Mouse (Mus musculus) forebrain, embryonic 14.5 days (tissue): ENCODE results near the gene Ebf4. TPM values are rescaled to one million over a fixed set of nuclear protein-coding genes. Genes with fewer than 3 reads are reported as not detected.
A peak's percentile ranks its signal among the peaks of the same experiment; 100 is the strongest.
"Not testable (repeated sequence)": the region's sequence is repeated elsewhere in the genome, so short reads cannot be mapped to it uniquely, and the experiment has no call there.

ENCODE experiments used
- ATAC-seq: fragments of 200-750 bp; cut with Nextera tagmentation; 2 replicates; pipeline ENCODE4 v1.8.0; 2017; ENCODE audit warnings: mild to moderate bottlenecking, moderate library complexity
- DNase-seq: peaks from one replicate; pipeline ENCODE4 v3.0.0-alpha.2; 2015; ENCODE audit warnings: low spot score
- H3K27ac ChIP-seq: fragments of 300-500 bp; sonication (generic); 2 replicates; pipeline ENCODE4 v1.5.1; 2014; ENCODE audit warnings: low read depth, mild to moderate bottlenecking, control low read depth, low read length, moderate library complexity
- H3K27me3 ChIP-seq: fragments of 300-500 bp; sonication (generic); replicated peaks from 2 replicates; pipeline ENCODE4 v1.6.1; 2014; ENCODE audit warnings: low read length, control low read depth, mixed read lengths; ENCODE audit not compliant: control insufficient read depth, insufficient read depth
- H3K36me3 ChIP-seq: fragments of 300-500 bp; sonication (generic); 2 replicates; pipeline ENCODE4 v1.6.1; 2014; ENCODE audit warnings: low read length, control low read depth; ENCODE audit not compliant: control insufficient read depth, insufficient read depth
- H3K4me1 ChIP-seq: fragments of 300-500 bp; sonication (generic); 2 replicates; pipeline ENCODE4 v1.6.1; 2014; ENCODE audit warnings: antibody characterized with exemption, low read length, control low read depth; ENCODE audit not compliant: control insufficient read depth, insufficient read depth
- H3K4me2 ChIP-seq: fragments of 300-500 bp; sonication (generic); 2 replicates; pipeline ENCODE4 v1.6.1; 2014; ENCODE audit warnings: mild to moderate bottlenecking, control low read depth, low read length
- H3K4me3 ChIP-seq: fragments of 300-500 bp; sonication (generic); 2 replicates; pipeline ENCODE4 v1.5.1; 2014; ENCODE audit warnings: low read depth, low read length, control low read depth
- H3K9ac ChIP-seq: fragments of 300-500 bp; sonication (generic); 2 replicates; pipeline ENCODE4 v1.6.1; 2014; ENCODE audit warnings: mild to moderate bottlenecking, low read length, control low read depth, moderate library complexity
- H3K9me3 ChIP-seq: fragments of 300-500 bp; sonication (generic); replicated peaks from 2 replicates; pipeline ENCODE4 v1.6.1; 2016; ENCODE audit warnings: low read length, control low read depth, mixed read lengths; ENCODE audit not compliant: control insufficient read depth
- WGBS: fragments of 180-500 bp; shearing (Covaris S2); extraction: QIAGEN DNeasy Blood & Tissue Kit; methylation state at CpG from one replicate; pipeline ENCODE4 v1.1.7; 2014; 5-methylcytosine and 5-hydroxymethylcytosine counted together
- polyA plus RNA-seq: library from polyadenylated mRNA; unstranded; fragments of >200 nt; fragmentation: Nextera tagmentation; extraction: Ambion mirVana; gene quantifications from 2 replicates; pipeline ENCODE4 v1.2.1, GENCODE M21; 2014

Gene Ebf4
- polyA plus RNA-seq, 1 experiment from 2014 or later, result 2.4 TPM

DNA sequence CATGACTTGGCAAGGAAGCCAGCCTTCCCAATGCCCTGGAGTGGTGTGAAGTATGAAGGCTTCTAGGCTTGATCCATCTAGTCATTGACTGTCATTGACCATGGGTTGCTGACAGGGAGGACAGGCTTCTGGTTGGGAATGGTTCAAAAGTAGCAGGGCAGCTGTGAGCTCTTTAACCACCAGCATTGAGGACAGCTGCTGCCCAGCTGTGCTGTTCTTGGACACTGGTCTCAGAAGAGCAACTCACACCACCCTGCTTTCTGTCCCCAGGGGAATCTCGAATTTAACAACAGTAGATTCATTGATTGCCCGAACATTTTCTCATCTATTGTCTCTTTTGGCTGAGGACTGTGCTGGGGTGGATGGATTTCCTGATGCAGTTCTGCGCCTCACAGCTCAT lies 58.9 kb downstream of the Ebf4 start:
- no peaks in the 10 kb centered on the region for H3K27me3 ChIP-seq
- H3K36me3 ChIP-seq, result no peaks in the 10 kb centered on the region
- H3K27ac ChIP-seq, result no peak overlapping the region
- H3K4me3 ChIP-seq, result no peak overlapping the region
- WGBS, result 75% methylated on average over 3 of the region's 3 CpGs
- H3K4me1 ChIP-seq, result peaks cover 25% of the 10 kb centered on the region
- DNase-seq (no peak), ATAC-seq (no peak)
- H3K9ac ChIP-seq, result no peak overlapping the region
- no peaks in the 10 kb centered on the region for H3K9me3 ChIP-seq
- no peak overlapping the region for H3K4me2 ChIP-seq

DNA sequence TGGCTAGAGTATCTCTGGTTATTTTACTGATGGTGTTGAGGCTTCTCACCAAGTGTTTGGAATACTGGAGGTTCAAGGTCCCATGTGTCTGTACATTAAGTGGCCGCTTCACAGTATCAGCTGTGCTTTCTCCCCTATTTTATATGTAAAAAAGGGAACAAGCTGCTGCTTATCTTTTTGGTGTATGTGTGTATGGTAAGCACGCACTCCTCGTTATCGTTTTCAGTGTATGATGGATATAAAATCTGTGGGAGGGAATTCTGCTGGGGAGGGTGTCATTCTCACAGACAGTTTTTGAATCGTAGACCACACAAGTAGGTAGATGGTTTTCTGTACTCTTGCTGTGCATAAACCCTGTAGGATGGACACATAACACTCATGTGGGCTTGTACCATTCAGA lies 62.6 kb downstream of the Ebf4 start:
- no peak overlapping the region for H3K4me3 ChIP-seq
- no peak overlapping the region for H3K4me2 ChIP-seq
- H3K27me3 ChIP-seq, result peaks cover 20% of the 10 kb centered on the region
- DNase-seq (no peak), ATAC-seq (no peak)
- no peak overlapping the region for H3K9ac ChIP-seq
- 93% methylated on average over 5 of the region's 5 CpGs for WGBS
- no peak overlapping the region for H3K27ac ChIP-seq
- H3K36me3 ChIP-seq, result no peaks in the 10 kb centered on the region
- H3K9me3 ChIP-seq, result no peaks in the 10 kb centered on the region
- peaks cover 19% of the 10 kb centered on the region for H3K4me1 ChIP-seq

DNA sequence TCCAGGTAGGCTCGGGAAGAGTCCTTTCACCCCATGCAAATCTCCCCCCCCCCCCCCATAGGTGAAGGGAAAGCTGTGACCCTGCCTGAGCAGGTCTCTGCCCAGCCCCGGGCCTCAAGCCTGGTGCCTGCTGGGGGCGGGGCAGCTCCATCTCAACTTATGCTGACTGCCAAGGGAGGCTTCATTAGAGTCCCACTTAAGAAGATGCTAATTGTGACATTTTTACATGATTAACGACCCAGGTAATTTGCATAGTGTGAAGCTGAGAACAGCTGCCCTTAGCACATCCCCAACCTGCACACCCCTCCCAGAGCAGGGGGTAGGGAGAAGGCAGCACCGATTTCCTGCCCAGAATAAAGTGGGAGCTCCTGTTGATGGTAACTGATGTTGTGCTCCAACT lies 63.9 kb downstream of the Ebf4 start:
- Histone ChIP-seq H3K4me1 (peaks cover 11% of the 10 kb centered on the region), H3K4me2 (no peak overlapping the region), H3K4me3 (no peak overlapping the region), H3K9me3 (no peaks in the 10 kb centered on the region), H3K36me3 (no peaks in the 10 kb centered on the region), H3K27me3 (peaks cover 28% of the 10 kb centered on the region), H3K9ac (no peak overlapping the region), H3K27ac (no peak overlapping the region)
- WGBS, result 11% methylated on average over 5 of the region's 5 CpGs
- DNase-seq (peak; percentile 79), ATAC-seq (peak; percentile 90)

DNA sequence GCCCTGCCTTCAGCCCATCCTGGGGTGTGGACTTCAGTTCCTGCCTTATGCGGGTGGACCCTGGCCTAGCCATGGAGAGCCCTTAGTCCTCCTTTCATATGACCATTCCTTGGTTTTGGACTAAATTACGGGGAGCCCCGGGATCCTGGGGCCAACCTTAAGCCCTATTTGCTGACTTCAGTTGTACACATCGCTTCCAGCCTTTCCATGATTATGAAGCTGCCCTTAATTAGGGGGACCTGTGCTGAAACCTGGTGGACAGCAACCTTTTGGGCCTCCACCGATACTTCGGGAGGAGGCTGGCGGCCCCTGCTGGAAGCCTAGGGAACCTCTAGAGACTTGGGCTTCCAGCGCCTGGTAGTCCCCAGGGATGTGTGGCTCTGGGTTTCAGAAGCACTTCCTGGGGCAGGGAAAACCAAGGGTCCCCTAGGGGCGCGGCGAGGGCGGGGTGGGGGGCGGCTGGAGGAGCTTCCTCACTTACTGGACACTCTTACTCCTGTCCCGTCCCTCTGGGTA lies 67.6 kb downstream of the Ebf4 start:
- DNase-seq (peak; percentile 80), ATAC-seq (peak; percentile 58; the same call in 1 of the 2 replicates)
- Histone ChIP-seq H3K27me3 (peaks cover 29% of the 10 kb centered on the region), H3K9me3 (no peaks in the 10 kb centered on the region), H3K9ac (no peak overlapping the region), H3K4me1 (peaks cover 11% of the 10 kb centered on the region), H3K4me3 (no peak overlapping the region), H3K27ac (no peak overlapping the region), H3K36me3 (no peaks in the 10 kb centered on the region), H3K4me2 (no peak overlapping the region)
- 2% methylated on average over 13 of the region's 14 CpGs for WGBS

DNA sequence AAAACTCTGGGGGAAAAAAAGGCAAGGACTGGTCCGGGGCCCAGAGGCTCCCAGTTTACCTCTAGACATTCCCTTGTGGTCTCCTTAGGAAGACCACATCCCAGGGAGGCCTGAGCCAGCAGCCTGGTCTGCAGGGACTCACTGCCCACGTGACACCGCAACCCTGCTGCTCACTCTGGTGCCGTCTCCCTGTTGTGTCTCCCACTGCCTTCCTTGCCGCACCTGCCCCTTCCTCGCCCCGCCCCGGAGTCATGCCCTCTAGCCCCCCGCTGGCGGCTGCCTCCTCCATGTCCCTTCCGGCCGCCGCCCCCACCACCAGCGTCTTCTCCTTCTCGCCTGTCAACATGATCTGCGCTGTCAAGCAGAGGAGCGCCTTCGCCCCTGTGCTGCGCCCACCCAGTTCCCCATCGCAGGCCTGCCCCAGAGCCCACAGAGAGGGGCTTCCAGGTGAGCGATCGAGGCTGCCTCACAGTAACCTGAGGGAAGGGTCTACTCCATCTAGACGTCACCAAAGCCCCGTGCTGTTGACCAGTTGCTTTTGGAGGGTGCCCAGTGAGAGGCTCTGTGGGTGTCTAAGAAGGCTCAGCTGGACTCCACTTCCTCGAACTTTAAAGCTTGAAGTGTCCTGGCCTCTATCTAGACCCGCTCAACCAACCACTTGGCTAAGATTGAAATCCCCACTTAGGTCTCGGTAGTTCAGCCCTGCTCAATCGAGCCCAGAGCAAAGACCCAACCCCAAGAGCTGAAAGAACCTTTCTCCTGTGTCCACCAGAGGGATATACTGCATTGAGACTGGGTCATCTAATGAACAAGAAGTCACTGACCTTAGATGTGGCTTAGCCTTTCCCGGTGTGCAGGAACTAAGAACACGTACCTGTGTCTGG lies 70.5 kb downstream of the Ebf4 start:
- Histone ChIP-seq H3K27ac (no peak overlapping the region), H3K9me3 (no peaks in the 10 kb centered on the region), H3K4me3 (peak overlapping the region; percentile 15; the same call in 1 of the 2 replicates), H3K36me3 (no peaks in the 10 kb centered on the region), H3K27me3 (peaks cover 27% of the 10 kb centered on the region), H3K4me1 (no peaks in the 10 kb centered on the region), H3K4me2 (peak overlapping the region; percentile 39), H3K9ac (peak overlapping the region; percentile 29; the same call in 1 of the 2 replicates)
- DNase-seq (no peak), ATAC-seq (no peak)
- 9% methylated on average over 29 of the region's 30 CpGs for WGBS

DNA sequence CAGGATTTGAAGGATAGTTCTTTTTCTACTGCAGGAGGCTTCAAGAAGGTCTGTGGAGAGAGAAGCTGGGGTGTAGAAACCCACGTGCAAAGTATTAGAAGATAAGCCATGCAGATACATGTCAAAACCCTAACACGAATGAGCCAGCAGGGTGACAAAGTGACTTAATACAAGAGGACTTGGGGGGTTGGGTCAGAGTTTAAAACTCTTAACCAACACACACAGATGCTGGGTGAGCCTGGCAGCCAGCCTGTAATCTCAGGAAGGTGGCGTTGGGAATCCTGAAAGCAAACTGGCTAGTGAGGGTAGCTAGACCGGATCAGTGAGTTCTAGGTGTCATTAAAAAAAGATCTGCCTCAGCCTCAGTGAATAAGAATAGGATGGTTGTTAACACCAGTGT lies 72.4 kb downstream of the Ebf4 start:
- Histone ChIP-seq H3K9me3 (no peaks in the 10 kb centered on the region), H3K4me2 (no peak overlapping the region), H3K27ac (no peak overlapping the region), H3K27me3 (peaks cover 9% of the 10 kb centered on the region; the same call in 1 of the 2 replicates), H3K36me3 (no peaks in the 10 kb centered on the region), H3K4me1 (no peaks in the 10 kb centered on the region), H3K4me3 (no peak overlapping the region), H3K9ac (no peak overlapping the region)
- 74% methylated on average over 4 of the region's 4 CpGs for WGBS
- no peak for ATAC-seq
- DNase-seq, result no peak

DNA sequence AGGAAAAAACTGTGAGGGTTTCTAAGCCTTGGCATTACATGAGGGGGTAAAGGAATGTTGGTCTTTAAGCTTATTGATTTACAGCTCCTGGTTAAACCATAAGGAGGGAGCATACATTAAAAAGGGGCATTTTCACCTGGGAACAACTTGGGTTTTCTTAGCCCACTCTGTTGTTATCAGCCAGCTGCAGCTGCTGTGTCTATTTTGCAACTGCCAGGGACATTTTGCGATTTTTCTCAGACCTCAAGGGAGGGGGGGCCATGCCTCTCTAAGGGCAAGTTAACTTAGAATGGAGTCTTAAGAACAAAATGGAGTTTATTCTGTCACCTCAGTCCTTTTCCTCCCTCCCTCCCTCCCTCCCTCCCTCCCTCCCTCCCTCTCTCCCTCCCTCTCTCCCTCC lies 78.1 kb downstream of the Ebf4 start:
- not testable (repeated sequence) for H3K4me1 ChIP-seq, H3K27ac ChIP-seq, H3K36me3 ChIP-seq, H3K9me3 ChIP-seq, H3K4me3 ChIP-seq, H3K27me3 ChIP-seq, H3K4me2 ChIP-seq, ATAC-seq, H3K9ac ChIP-seq, DNase-seq
- WGBS, result 63% methylated on average over 1 of the region's 1 CpGs

DNA sequence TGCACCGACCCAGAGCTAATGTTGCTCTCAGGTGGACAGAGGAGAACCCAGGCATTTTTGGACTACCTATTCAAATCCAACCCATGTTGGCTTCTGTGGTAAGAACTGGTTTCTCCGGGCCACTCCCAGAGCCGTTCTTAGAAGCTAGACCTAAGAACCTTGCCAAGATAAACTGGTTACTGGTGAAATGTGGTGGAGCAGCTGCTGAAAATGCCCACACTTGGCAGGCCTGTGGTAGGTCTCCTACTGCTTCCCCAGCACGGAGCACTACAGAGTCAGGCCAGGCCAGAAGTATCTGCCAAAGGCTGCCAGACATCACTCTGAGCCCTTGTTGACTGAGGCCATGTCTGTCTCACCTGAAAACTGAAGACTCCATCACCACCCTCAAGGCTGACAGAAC lies 80.0 kb downstream of the Ebf4 start:
- no peaks in the 10 kb centered on the region for H3K36me3 ChIP-seq
- no peak overlapping the region for H3K27ac ChIP-seq
- no peak overlapping the region for H3K4me3 ChIP-seq
- 77% methylated on average over 4 of the region's 4 CpGs for WGBS
- no peak overlapping the region for H3K4me2 ChIP-seq
- no peaks in the 10 kb centered on the region for H3K9me3 ChIP-seq
- H3K4me1 ChIP-seq, result no peaks in the 10 kb centered on the region
- no peak for DNase-seq
- no peak overlapping the region for H3K9ac ChIP-seq
- no peaks in the 10 kb centered on the region for H3K27me3 ChIP-seq
- ATAC-seq, result no peak

DNA sequence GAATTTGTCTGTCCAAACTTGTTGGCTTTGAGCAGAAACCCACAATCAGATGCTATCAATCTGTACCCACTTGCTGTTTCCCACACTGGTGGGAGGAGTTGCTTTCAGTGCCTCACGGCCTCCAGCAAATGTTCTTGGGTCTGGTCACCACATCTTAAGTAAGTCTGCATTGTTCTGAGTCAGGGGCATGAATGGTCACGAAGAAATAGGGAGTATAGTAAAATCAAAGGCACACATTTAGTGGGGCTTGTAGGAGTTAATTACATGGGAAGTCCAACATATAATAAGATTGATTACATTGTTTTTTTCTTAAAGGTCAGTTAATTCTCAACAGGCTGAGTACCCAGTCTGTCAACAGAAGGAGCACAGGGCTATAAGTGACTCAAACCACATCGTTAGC lies 88.2 kb downstream of the Ebf4 start:
- Histone ChIP-seq H3K4me2 (no peak overlapping the region), H3K4me3 (no peak overlapping the region), H3K4me1 (no peaks in the 10 kb centered on the region), H3K27ac (no peak overlapping the region), H3K9me3 (no peaks in the 10 kb centered on the region), H3K36me3 (no peaks in the 10 kb centered on the region), H3K27me3 (no peaks in the 10 kb centered on the region), H3K9ac (no peak overlapping the region)
- no peak for DNase-seq
- WGBS, result 21% methylated on average over 3 of the region's 3 CpGs
- no peak for ATAC-seq
